Mouse (Mus musculus) kidney, embryonic 16.5 days (tissue): Measurements from ENCODE around the gene Far1. TPM values are rescaled to one million over a fixed set of nuclear protein-coding genes. Genes with fewer than 3 reads are reported as not detected.

Source experiments
- polyA plus RNA-seq: library from polyadenylated mRNA; unstranded; fragments of >200 nt; fragmentation: Nextera tagmentation; extraction: Ambion mirVana; gene quantifications from 2 replicates; pipeline ENCODE4 v1.2.1, GENCODE M21; 2015

Gene Far1
- polyA plus RNA-seq, 1 experiment from 2014 or later = 100.0 TPM

Other genes with a start within 250 kb of the Far1 start
- 25.5 and 25.6 TPM in 2 replicates for gene Btbd10, start 144.4 kb upstream of the Far1 start, polyA plus RNA-seq
- not detected in 2 replicates for gene Pth, start 125.3 kb upstream of the Far1 start, polyA plus RNA-seq